Comparison of ENCODE assay signal across 8 mouse cellular contexts in genomic region chr7:73537228-73537627, GRCm38 (mm10). TPM values are rescaled to one million over a fixed set of nuclear protein-coding genes. Genes with fewer than 3 reads are reported as not detected.
DNase-seq lines count a peak whose midpoint lies in the region; ATAC-seq and TF ChIP-seq lines count a peak whose summit lies in the region.

No protein-coding gene starts in this region.

- no peak for TF ChIP-seq CTCF in left cerebral cortex, adult 2 months (IDR thresholded peaks at IDR 0.05)
- TF ChIP-seq CTCF in midbrain, postnatal 0 days (IDR thresholded peaks at IDR 0.05), result no peak

- peak overlapping the region; percentile 91 for H3K27ac ChIP-seq in left cerebral cortex, adult 2 months
- H3K27ac ChIP-seq in embryonic facial prominence, embryonic 13.5 days, result peak overlapping the region; percentile 96
- H3K27ac ChIP-seq in intestine, embryonic 15.5 days, result peak overlapping the region; percentile 71
- peak overlapping the region; percentile 83 for H3K27ac ChIP-seq in midbrain, postnatal 0 days (ENCODE audit: low read depth, low read length)

- no peak for ATAC-seq in embryonic facial prominence, embryonic 13.5 days (ENCODE audit: insufficient number of reproducible peaks, insufficient read depth, low FRiP score, low TSS enrichment, low read depth)
- ATAC-seq in intestine, embryonic 15.5 days, result no peak
- ATAC-seq in midbrain, postnatal 0 days (ENCODE audit: low FRiP score), result peak; percentile 9; the same call in 1 of the 2 replicates

- H3K27me3 ChIP-seq in embryonic facial prominence, embryonic 13.5 days, result no peaks in the 10 kb centered on the region
- no peaks in the 10 kb centered on the region for H3K27me3 ChIP-seq in intestine, embryonic 15.5 days (replicated peaks)
- H3K27me3 ChIP-seq in midbrain, postnatal 0 days (ENCODE audit: insufficient read depth, low read length), result no peaks in the 10 kb centered on the region

- intact Hi-C loops in left cerebral cortex, adult 2 months (cut with DNase I), result loop anchor here (1.0 kb wide), 1 partner anchor 21 kb away; no protein-coding TSS in a partner anchor
- intact Hi-C loops in left cerebral cortex, postnatal 36 days (cut with DNase I), result loop anchor here (1.0 kb wide), 1 partner anchor 81 kb away; no protein-coding TSS in a partner anchor

- peak overlapping the region; percentile 77 for H3K4me3 ChIP-seq in left cerebral cortex, adult 2 months
- H3K4me3 ChIP-seq in embryonic facial prominence, embryonic 13.5 days, result peak overlapping the region; percentile 48
- peak overlapping the region; percentile 34 for H3K4me3 ChIP-seq in intestine, embryonic 15.5 days (replicated peaks)
- H3K4me3 ChIP-seq in midbrain, postnatal 0 days (ENCODE audit: low read depth, low read length), result peak overlapping the region; percentile 41

- H3K9me3 ChIP-seq in embryonic facial prominence, embryonic 13.5 days, result no peaks in the 10 kb centered on the region
- H3K9me3 ChIP-seq in intestine, embryonic 15.5 days, result no peaks in the 10 kb centered on the region
- H3K9me3 ChIP-seq in midbrain, postnatal 0 days (ENCODE audit: low read length), result no peaks in the 10 kb centered on the region

- 16% methylated on average over 10 of the region's 10 CpGs for WGBS in embryonic facial prominence, embryonic 13.5 days
- WGBS in intestine, embryonic 15.5 days, result 15% methylated on average over 10 of the region's 10 CpGs
- WGBS in midbrain, postnatal 0 days, result 10% methylated on average over 10 of the region's 10 CpGs

- DNase-seq in left cerebral cortex, adult 2 months (ENCODE audit: extremely low spot score in 1 of 2, low spot score in 2 of 2), result no peak
- no peak for DNase-seq in left cerebral cortex, adult 9 months (ENCODE audit: low spot score in 2 of 2)
- no peak for DNase-seq in midbrain, postnatal 0 days (ENCODE audit: low spot score)
- DNase-seq in left cerebral cortex, postnatal 36 days (ENCODE audit: low spot score in 2 of 2), result no peak
- no peak for DNase-seq in kidney, adult 11 months
- no peak for DNase-seq in right cerebral cortex, postnatal 36 days (ENCODE audit: low spot score in 2 of 2)

- peak overlapping the region; percentile 77 for H3K4me2 ChIP-seq in embryonic facial prominence, embryonic 13.5 days
- H3K4me2 ChIP-seq in intestine, embryonic 15.5 days (replicated peaks), result peak overlapping the region; percentile 56
- H3K4me2 ChIP-seq in midbrain, postnatal 0 days (ENCODE audit: low read depth, low read length, poor library complexity, severe bottlenecking), result peak overlapping the region; percentile 61

- peaks cover 37% of the 10 kb centered on the region for H3K4me1 ChIP-seq in embryonic facial prominence, embryonic 13.5 days
- H3K4me1 ChIP-seq in intestine, embryonic 15.5 days (replicated peaks), result peaks cover 17% of the 10 kb centered on the region
- H3K4me1 ChIP-seq in midbrain, postnatal 0 days (ENCODE audit: insufficient read depth, low read length), result peaks cover 10% of the 10 kb centered on the region; the same call in 1 of the 2 replicates

- peak overlapping the region; percentile 73 for H3K9ac ChIP-seq in embryonic facial prominence, embryonic 13.5 days
- peak overlapping the region; percentile 46 for H3K9ac ChIP-seq in intestine, embryonic 15.5 days
- peak overlapping the region; percentile 63 for H3K9ac ChIP-seq in midbrain, postnatal 0 days (replicated peaks; ENCODE audit: low read length, poor library complexity, severe bottlenecking)

- no peaks in the 10 kb centered on the region for H3K36me3 ChIP-seq in embryonic facial prominence, embryonic 13.5 days
- no peaks in the 10 kb centered on the region for H3K36me3 ChIP-seq in intestine, embryonic 15.5 days
- H3K36me3 ChIP-seq in midbrain, postnatal 0 days (ENCODE audit: insufficient read depth, low read length), result no peaks in the 10 kb centered on the region

RNA-seq across cellular contexts. Expression of gene Chd2, which starts 4.4 kb away (rescaled TPM):
- total RNA-seq in left cerebral cortex, adult 2 months (2021), result 10 to 100 TPM; 57.4 to 60.3 TPM
- 62.3 and 65.6 TPM in 2 replicates for polyA plus RNA-seq in embryonic facial prominence, embryonic 13.5 days (2015; fragmentation: Nextera tagmentation; extraction: Ambion mirVana)
- polyA plus RNA-seq in intestine, embryonic 15.5 days (2015; fragmentation: Nextera tagmentation; extraction: Ambion mirVana), result 39.3 and 46.0 TPM in 2 replicates
- total RNA-seq in midbrain, postnatal 0 days (2014; rRNA removed), result 34.0 and 34.4 TPM in 2 replicates
- 33.2 and 43.8 TPM in 2 replicates for polyA plus RNA-seq in midbrain, postnatal 0 days (2015; fragmentation: Nextera tagmentation; extraction: Ambion mirVana)
- total RNA-seq in left cerebral cortex, postnatal 36 days (2021), result 10 to 100 TPM; 35.8 to 59.8 TPM
